Mouse (Mus musculus) small intestine, adult 2 months (tissue): ENCODE measurements around the gene Pkn2.

ENCODE experiments used
- CTCF ChIP-seq: fragments of 200-500 bp; IDR thresholded peaks from 2 replicates; pipeline ENCODE4 v1.5.1; 2012; ENCODE audit warnings: low read depth, mild to moderate bottlenecking, control low read depth, inconsistent platforms, low read length, moderate library complexity, mixed read lengths; ENCODE audit not compliant: insufficient replicate concordance, insufficient read length; ENCODE audit errors: extremely low read depth
- POLR2A ChIP-seq: fragments of 200-500 bp; IDR thresholded peaks from 2 replicates; pipeline ENCODE4 v1.6.1; 2012; ENCODE audit warnings: low read depth, mild to moderate bottlenecking, control low read depth, inconsistent platforms, low read length, moderate library complexity

- no peak for TF ChIP-seq CTCF
- no peak for TF ChIP-seq POLR2A
Observed at GRCm38 (mm10) chr3:142747673-142748072, 134.1 kb downstream of the Pkn2 start.
